Mouse (Mus musculus) central nervous system, embryonic 11.5 days (tissue): ENCODE data around the gene 1810009J06Rik. TPM values are rescaled to one million over a fixed set of nuclear protein-coding genes. Genes with fewer than 3 reads are reported as not detected.

Source experiments
- polyA plus RNA-seq: library from polyadenylated mRNA; depleted of rRNA; stranded (reverse); fragments of >200 nt; gene quantifications from 2 replicates; pipeline ENCODE4 v1.2.3, GENCODE M21; 2012; rRNA removed

1810009J06Rik gene
- polyA plus RNA-seq = not detected in 2 replicates

GRCm38 (mm10) chr6:40964454-40964853 lies at the start of gene 1810009J06Rik:
1810009J06Rik (plus strand) TSS chr6:40964754.

DNA sequence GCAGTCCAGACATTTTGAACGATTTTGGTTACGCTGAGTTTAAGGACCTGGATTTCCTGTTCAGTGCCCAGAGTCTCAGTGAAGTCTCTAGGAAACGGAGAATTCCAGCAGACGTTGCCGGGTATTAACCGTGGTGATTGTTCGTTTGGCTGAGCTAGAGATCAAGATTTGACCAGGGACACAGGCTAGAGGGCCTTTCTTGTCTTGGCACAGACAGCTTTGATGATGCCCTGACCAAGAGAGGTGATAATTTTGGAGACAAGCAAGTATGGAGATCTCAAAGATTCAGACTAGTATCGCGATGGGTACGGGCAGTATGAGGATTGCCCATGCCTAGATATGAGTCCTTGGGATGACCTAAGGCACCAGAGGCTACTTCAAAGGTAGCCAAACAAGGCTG lies 24.1 kb upstream of the 1810009J06Rik start, which contains the start of gene 1700074P13Rik:
TSS of gene 1700074P13Rik (minus strand) at position 101 of the 400 bp plus-strand sequence.

GRCm38 (mm10) chr6:40951770-40952169 lies 12.8 kb upstream of the 1810009J06Rik start, which contains the start of gene Gm4744:
Gm4744 (minus strand) TSS chr6:40951870.

GRCm38 (mm10) chr6:40999379-40999778 lies 34.8 kb downstream of the 1810009J06Rik start, which contains the start of gene Gm2663:
Gm2663 (minus strand) TSS chr6:40999479.

Other genes starting within 250 kb of the 1810009J06Rik start
- gene Moxd2, start 77.3 kb upstream of the 1810009J06Rik start, polyA plus RNA-seq = not detected in 2 replicates
- gene Prss58, start 64.4 kb upstream of the 1810009J06Rik start, polyA plus RNA-seq = not detected in 2 replicates
- not detected in 2 replicates for gene 1700074P13Rik, start 24.2 kb upstream of the 1810009J06Rik start, polyA plus RNA-seq
- not detected in 2 replicates for gene Gm4744, start 12.9 kb upstream of the 1810009J06Rik start, polyA plus RNA-seq
- not detected in 2 replicates for gene Gm2663, start 34.7 kb downstream of the 1810009J06Rik start, polyA plus RNA-seq
- not detected in 2 replicates for gene 2210010C04Rik, start 70.8 kb downstream of the 1810009J06Rik start, polyA plus RNA-seq